Mouse (Mus musculus) lung, adult 2 months (tissue): Measurements from ENCODE around the gene Dda1.

Experiments used
- CTCF ChIP-seq: fragments of 200-500 bp; IDR thresholded peaks from 2 replicates; pipeline ENCODE4 v1.5.1; 2011; ENCODE audit warnings: mild to moderate bottlenecking, low read length, control low read depth; ENCODE audit not compliant: insufficient read depth
- POLR2A ChIP-seq: fragments of 200-500 bp; IDR thresholded peaks from 2 replicates; pipeline ENCODE4 v1.6.1; 2011; ENCODE audit warnings: low read depth, mild to moderate bottlenecking, control low read depth, low read length, borderline replicate concordance; ENCODE audit errors: extremely low read depth

DNA sequence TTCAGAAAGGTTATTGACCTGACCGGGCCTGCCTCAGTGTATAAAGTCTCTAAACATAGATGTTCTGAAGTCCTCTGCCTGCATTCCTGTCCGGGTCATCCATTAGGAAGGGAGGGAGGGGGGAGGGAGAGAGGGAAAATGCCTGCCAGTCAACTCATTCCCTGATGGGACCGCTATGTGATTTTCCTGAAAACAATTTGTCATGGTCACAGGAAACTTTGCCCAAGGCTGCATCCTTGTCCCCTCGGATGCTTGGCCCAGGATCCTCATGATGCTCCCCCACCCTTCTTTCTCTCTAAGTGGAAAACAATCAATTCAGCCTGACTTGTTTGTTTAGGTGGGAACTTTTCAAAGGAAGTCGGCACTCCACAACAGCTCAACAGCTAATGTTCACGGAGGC, 47.8 kb downstream of the Dda1 start:
- no peak for TF ChIP-seq CTCF
- TF ChIP-seq POLR2A = no peak
